Mouse (Mus musculus) layer of hippocampus, adult 9-10 months (tissue): ENCODE data around the gene Rfx3.

ENCODE experiments used
- DNase-seq: peaks from one replicate; pipeline ENCODE4 v3.0.0; 2022; ENCODE audit warnings: low spot score

Rfx3 gene

DNA sequence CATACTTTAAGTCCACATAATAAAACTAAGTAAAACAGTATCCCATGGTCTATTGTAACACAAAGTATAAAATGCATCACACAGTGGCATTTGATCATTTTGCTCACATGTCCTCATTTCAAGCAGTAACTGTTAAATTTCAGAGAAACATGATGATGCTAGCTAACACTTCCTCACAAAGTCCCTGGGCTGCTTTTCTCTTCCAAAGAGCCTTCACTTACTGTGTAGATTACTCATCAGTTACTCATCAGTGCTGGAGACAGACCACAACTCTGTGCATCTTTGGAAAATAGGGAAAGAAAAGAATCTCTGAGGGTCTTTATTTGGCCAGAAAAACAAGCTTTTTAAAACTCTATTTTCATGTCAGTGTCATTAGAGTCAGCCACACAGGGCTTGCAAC, 294.7 kb downstream of the Rfx3 start:
- no peak for DNase-seq
